Mouse (Mus musculus): Measurements from ENCODE around the gene Gm11563. TPM values are rescaled to one million over a fixed set of nuclear protein-coding genes. Genes with fewer than 3 reads are reported as not detected.
"Not testable (repeated sequence)": the region's sequence is repeated elsewhere in the genome, so short reads cannot be mapped to it uniquely, and the experiment has no call there.

The Gm11563 gene
- polyA plus RNA-seq, 1 experiment: not detected

GRCm38 (mm10) chr11:99633293-99633692 is 25.5 kb downstream of the Gm11563 start:
- H3K4me1 ChIP-seq (ENCODE audit: control insufficient read depth, insufficient read depth, insufficient read length, low read length): no peaks in the 10 kb centered on the region
- no peaks in the 10 kb centered on the region for H3K36me3 ChIP-seq (ENCODE audit: control insufficient read depth, insufficient read depth, low read length)
- no peaks in the 10 kb centered on the region for H3K27me3 ChIP-seq (ENCODE audit: control insufficient read depth, insufficient read depth, low read length)
- WGBS: 61% methylated on average over 2 of the region's 2 CpGs
- no peak overlapping the region for H3K4me3 ChIP-seq (ENCODE audit: low read depth, low read length)
- H3K27ac ChIP-seq (ENCODE audit: insufficient read depth, low read depth, low read length): no peak overlapping the region
- TF ChIP-seq CTCF (IDR thresholded peaks at IDR 0.05; ENCODE audit: extremely low read depth, insufficient read length, insufficient replicate concordance, low read depth, low read length): no peak
- no peak for TF ChIP-seq POLR2A (IDR thresholded peaks at IDR 0.05; ENCODE audit: low read depth, low read length)

DNA sequence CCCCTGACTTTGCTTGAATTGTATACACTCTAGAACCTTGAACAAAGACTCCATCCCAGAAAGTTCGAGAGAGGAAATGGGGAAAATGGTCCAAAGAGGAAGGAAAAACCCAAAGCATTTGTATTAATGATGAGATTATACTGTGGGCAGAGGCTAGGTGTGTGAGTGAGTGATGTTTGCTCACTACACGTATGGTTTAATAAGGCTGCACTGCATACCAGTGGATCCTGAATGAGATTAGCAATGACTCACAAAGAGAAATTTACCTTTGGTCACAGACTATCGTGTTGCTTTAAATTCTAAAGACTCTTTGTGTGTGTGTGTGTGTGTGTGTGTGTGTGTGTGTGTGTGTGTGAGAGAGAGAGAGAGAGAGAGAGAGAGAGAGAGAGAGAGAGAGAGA is 27.9 kb downstream of the Gm11563 start:
- no peaks in the 10 kb centered on the region for H3K36me3 ChIP-seq (ENCODE audit: control insufficient read depth, insufficient read depth, low read length)
- no peak for TF ChIP-seq POLR2A (IDR thresholded peaks at IDR 0.05; ENCODE audit: low read depth, low read length)
- no peak for TF ChIP-seq CTCF (IDR thresholded peaks at IDR 0.05; ENCODE audit: extremely low read depth, insufficient read length, insufficient replicate concordance, low read depth, low read length)
- no peaks in the 10 kb centered on the region for H3K4me1 ChIP-seq (ENCODE audit: control insufficient read depth, insufficient read depth, insufficient read length, low read length)
- H3K27ac ChIP-seq (ENCODE audit: insufficient read depth, low read depth, low read length): no peak overlapping the region
- H3K4me3 ChIP-seq (ENCODE audit: low read depth, low read length): no peak overlapping the region
- 39% methylated on average over 3 of the region's 3 CpGs for WGBS
- H3K27me3 ChIP-seq (ENCODE audit: control insufficient read depth, insufficient read depth, low read length): no peaks in the 10 kb centered on the region

- TF ChIP-seq CTCF (IDR thresholded peaks at IDR 0.05; ENCODE audit: extremely low read depth, insufficient read length, insufficient replicate concordance, low read depth, low read length) (no peak), POLR2A (IDR thresholded peaks at IDR 0.05; ENCODE audit: low read depth, low read length) (no peak)
- Histone ChIP-seq H3K4me1 (ENCODE audit: control insufficient read depth, insufficient read depth, insufficient read length, low read length) (no peaks in the 10 kb centered on the region), H3K4me3 (ENCODE audit: low read depth, low read length) (no peak within 1 kb of the TSS), H3K27ac (ENCODE audit: insufficient read depth, low read depth, low read length) (no peak within 1 kb of the TSS), H3K36me3 (ENCODE audit: control insufficient read depth, insufficient read depth, low read length) (no peaks in the 10 kb centered on the region), H3K27me3 (ENCODE audit: control insufficient read depth, insufficient read depth, low read length) (no peaks in the 10 kb centered on the region)
- 63% methylated on average over 4 of the region's 4 CpGs for WGBS
Observed at GRCm38 (mm10) chr11:99628138-99628537, 30.6 kb downstream of the Gm11563 start, which contains the start of gene Krtap4-1. Gene Krtap4-1 (minus strand): TSS chr11:99628238.

DNA sequence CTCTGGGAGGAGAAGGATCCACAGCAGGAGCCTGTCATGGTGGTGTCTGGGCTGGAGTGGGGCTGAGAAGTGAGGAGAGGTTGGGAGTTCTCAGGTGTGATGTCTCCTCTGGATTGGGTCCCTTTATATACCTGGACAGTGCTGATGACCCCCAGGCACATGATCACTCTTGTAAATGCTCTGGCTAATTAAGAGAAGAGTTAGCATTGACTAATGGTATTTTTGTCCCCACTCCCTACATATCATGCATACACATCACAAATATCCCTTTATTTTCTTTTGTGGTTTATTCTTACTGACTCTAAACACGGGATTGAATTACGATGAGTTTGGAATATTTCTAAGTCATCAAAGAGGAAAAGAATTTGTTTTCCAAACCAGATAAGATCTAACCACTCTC is 38.4 kb downstream of the Gm11563 start, which contains the start of gene Gm11562:
TSS of gene Gm11562 (minus strand) at position 101 of the 400 bp plus-strand sequence.
- Histone ChIP-seq H3K4me1 (ENCODE audit: control insufficient read depth, insufficient read depth, insufficient read length, low read length) (no peaks in the 10 kb centered on the region), H3K27ac (ENCODE audit: insufficient read depth, low read depth, low read length) (no peak within 1 kb of the TSS), H3K4me3 (ENCODE audit: low read depth, low read length) (no peak within 1 kb of the TSS), H3K27me3 (ENCODE audit: control insufficient read depth, insufficient read depth, low read length) (no peaks in the 10 kb centered on the region), H3K36me3 (ENCODE audit: control insufficient read depth, insufficient read depth, low read length) (no peaks in the 10 kb centered on the region)
- 73% methylated on average over 2 of the region's 2 CpGs for WGBS
- TF ChIP-seq POLR2A (IDR thresholded peaks at IDR 0.05; ENCODE audit: low read depth, low read length) (no peak), CTCF (IDR thresholded peaks at IDR 0.05; ENCODE audit: extremely low read depth, insufficient read length, insufficient replicate concordance, low read depth, low read length) (no peak)

DNA sequence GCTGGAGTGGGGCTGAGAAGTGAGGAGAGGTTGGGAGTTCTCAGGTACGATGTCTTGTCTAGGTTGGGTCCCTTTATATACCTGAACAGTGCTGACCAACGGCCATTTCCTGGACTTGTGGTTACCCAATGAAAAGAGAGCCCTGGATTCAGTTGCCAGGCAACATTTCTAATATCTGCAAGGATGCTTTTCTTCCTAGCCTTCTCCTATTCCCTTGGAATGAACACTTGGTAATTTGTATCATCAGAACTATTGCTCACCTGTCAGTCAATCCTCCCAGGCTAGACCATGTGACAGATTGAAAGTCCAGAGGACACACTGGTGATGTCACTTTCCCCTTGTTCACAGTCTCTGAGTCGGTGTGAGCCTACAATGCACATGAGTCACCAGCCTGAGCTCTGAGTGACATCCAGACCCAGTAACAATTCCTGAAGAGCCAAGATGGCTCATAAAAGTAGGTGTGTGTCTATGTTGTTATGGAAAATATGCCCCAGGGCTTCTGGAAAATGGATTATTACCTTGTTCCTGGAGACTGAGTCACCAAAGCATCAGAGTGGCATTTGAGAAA is 43.9 kb downstream of the Gm11563 start, which contains the start of gene Krtap2-4:
TSS of gene Krtap2-4 (minus strand) at position 51 of the 568 bp plus-strand sequence.
- no peak within 1 kb of the TSS for H3K4me3 ChIP-seq (ENCODE audit: low read depth, low read length)
- H3K4me1 ChIP-seq (ENCODE audit: control insufficient read depth, insufficient read depth, insufficient read length, low read length): peaks cover 3% of the 10 kb centered on the region; the same call in 1 of the 2 replicates
- TF ChIP-seq POLR2A (IDR thresholded peaks at IDR 0.05; ENCODE audit: low read depth, low read length): no peak
- TF ChIP-seq CTCF (IDR thresholded peaks at IDR 0.05; ENCODE audit: extremely low read depth, insufficient read length, insufficient replicate concordance, low read depth, low read length): no peak
- no peaks in the 10 kb centered on the region for H3K36me3 ChIP-seq (ENCODE audit: control insufficient read depth, insufficient read depth, low read length)
- H3K27me3 ChIP-seq (ENCODE audit: control insufficient read depth, insufficient read depth, low read length): no peaks in the 10 kb centered on the region
- no peak within 1 kb of the TSS for H3K27ac ChIP-seq (ENCODE audit: insufficient read depth, low read depth, low read length)
- 41% methylated on average over 3 of the region's 3 CpGs for WGBS

DNA sequence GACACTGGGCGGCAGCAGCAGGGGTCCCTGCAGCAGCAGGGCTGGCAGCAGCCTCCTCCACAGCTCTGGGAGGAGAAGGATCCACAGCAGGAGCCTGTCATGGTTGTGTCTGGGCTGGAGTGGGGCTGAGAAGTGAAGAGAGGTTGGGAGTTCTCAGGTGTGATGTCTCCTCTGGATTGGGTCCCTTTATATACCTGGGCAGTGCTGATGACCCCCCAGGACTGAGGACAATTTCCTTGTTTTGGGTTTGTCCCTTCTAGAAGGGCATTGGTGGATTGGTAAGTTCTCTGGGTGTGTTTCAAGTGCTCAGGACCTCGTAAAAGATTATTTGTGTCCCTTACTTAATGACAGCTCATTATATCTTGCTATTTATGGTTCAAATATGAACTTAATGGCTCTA is 48.7 kb downstream of the Gm11563 start, which contains the start of gene Gm11937:
TSS of gene Gm11937 (minus strand) at position 101 of the 400 bp plus-strand sequence.
- H3K4me3 ChIP-seq (ENCODE audit: low read depth, low read length); H3K4me1 ChIP-seq (ENCODE audit: control insufficient read depth, insufficient read depth, insufficient read length, low read length); H3K27me3 ChIP-seq (ENCODE audit: control insufficient read depth, insufficient read depth, low read length); H3K27ac ChIP-seq (ENCODE audit: insufficient read depth, low read depth, low read length); H3K36me3 ChIP-seq (ENCODE audit: control insufficient read depth, insufficient read depth, low read length): not testable (repeated sequence)
- 53% methylated on average over 2 of the region's 2 CpGs for WGBS

GRCm38 (mm10) chr11:99609126-99609525 is 49.6 kb downstream of the Gm11563 start:
- Histone ChIP-seq H3K4me1 (ENCODE audit: control insufficient read depth, insufficient read depth, insufficient read length, low read length) (peaks cover 5% of the 10 kb centered on the region; the same call in 1 of the 2 replicates), H3K27ac (ENCODE audit: insufficient read depth, low read depth, low read length) (no peak overlapping the region), H3K36me3 (ENCODE audit: control insufficient read depth, insufficient read depth, low read length) (no peaks in the 10 kb centered on the region), H3K4me3 (ENCODE audit: low read depth, low read length) (no peak overlapping the region), H3K27me3 (ENCODE audit: control insufficient read depth, insufficient read depth, low read length) (no peaks in the 10 kb centered on the region)
- WGBS: 84% methylated on average over 1 of the region's 1 CpGs
- TF ChIP-seq CTCF (IDR thresholded peaks at IDR 0.05; ENCODE audit: extremely low read depth, insufficient read length, insufficient replicate concordance, low read depth, low read length) (no peak), POLR2A (IDR thresholded peaks at IDR 0.05; ENCODE audit: low read depth, low read length) (no peak)

Other genes with a start within 250 kb of the Gm11563 start
- 0.48 and 9.5 TPM in 2 replicates for gene Krt12, start 236.7 kb downstream of the Gm11563 start, polyA plus RNA-seq (2012; rRNA removed)
- 292 and 951 TPM in 2 replicates for gene Krt20, start 220.8 kb downstream of the Gm11563 start, polyA plus RNA-seq (2012; rRNA removed)
- 4.4 and 7.4 TPM in 2 replicates for gene Krt23, start 165.8 kb downstream of the Gm11563 start, polyA plus RNA-seq (2012; rRNA removed)
- gene Krt39, start 137.6 kb downstream of the Gm11563 start, polyA plus RNA-seq (2012; rRNA removed): not detected in 2 replicates
- not detected in 2 replicates for gene Krt40, start 115.8 kb downstream of the Gm11563 start, polyA plus RNA-seq (2012; rRNA removed)
- not detected in 2 replicates for gene Krtap3-3, start 108.1 kb downstream of the Gm11563 start, polyA plus RNA-seq (2012; rRNA removed)
- gene Krtap3-2, start 102.1 kb downstream of the Gm11563 start, polyA plus RNA-seq (2012; rRNA removed): not detected in 2 replicates
- gene Gm11939, start 99.5 kb downstream of the Gm11563 start, polyA plus RNA-seq (2012; rRNA removed): not detected in 2 replicates
- 0.47 and 2.7 TPM in 2 replicates for gene Krtap3-1, start 92.3 kb downstream of the Gm11563 start, polyA plus RNA-seq (2012; rRNA removed)
- gene Krtap1-5, start 77.9 kb downstream of the Gm11563 start, polyA plus RNA-seq (2012; rRNA removed): not detected in 2 replicates
- not detected in 2 replicates for gene Krtap1-4, start 75.3 kb downstream of the Gm11563 start, polyA plus RNA-seq (2012; rRNA removed)
- gene Krtap1-3, start 67.6 kb downstream of the Gm11563 start, polyA plus RNA-seq (2012; rRNA removed): not detected in 2 replicates
- gene Krtap9-3, start 60.9 kb downstream of the Gm11563 start, polyA plus RNA-seq (2012; rRNA removed): not detected in 2 replicates
- 1.3 TPM in 1 of 2 replicates, not detected in the other for gene Gm11938, start 55.7 kb downstream of the Gm11563 start, polyA plus RNA-seq (2012; rRNA removed)
- gene Gm11937, start 48.8 kb downstream of the Gm11563 start, polyA plus RNA-seq (2012; rRNA removed): not detected in 2 replicates
- gene Krtap2-4, start 44.1 kb downstream of the Gm11563 start, polyA plus RNA-seq (2012; rRNA removed): 0.29 and 1.9 TPM in 2 replicates
- gene Gm11562, start 38.5 kb downstream of the Gm11563 start, polyA plus RNA-seq (2012; rRNA removed): 1.9 TPM in 1 of 2 replicates, not detected in the other
- not detected in 2 replicates for gene Krtap4-1, start 30.7 kb downstream of the Gm11563 start, polyA plus RNA-seq (2012; rRNA removed)
- not detected in 2 replicates for gene Krtap4-2, start 23.9 kb downstream of the Gm11563 start, polyA plus RNA-seq (2012; rRNA removed)
- gene Krtap4-7, start 14.9 kb downstream of the Gm11563 start, polyA plus RNA-seq (2012; rRNA removed): not detected in 2 replicates
- not detected in 2 replicates for gene Gm11555, start 8.7 kb downstream of the Gm11563 start, polyA plus RNA-seq (2012; rRNA removed)
- not detected in 2 replicates for gene Krtap4-6, start 7.0 kb upstream of the Gm11563 start, polyA plus RNA-seq (2012; rRNA removed)
- not detected in 2 replicates for gene Gm14190, start 31.8 kb upstream of the Gm11563 start, polyA plus RNA-seq (2012; rRNA removed)
- not detected in 2 replicates for gene Gm14180, start 75.3 kb upstream of the Gm11563 start, polyA plus RNA-seq (2012; rRNA removed)
- not detected in 2 replicates for gene Gm11595, start 114.0 kb upstream of the Gm11563 start, polyA plus RNA-seq (2012; rRNA removed)
- not detected in 2 replicates for gene Krtap4-8, start 121.7 kb upstream of the Gm11563 start, polyA plus RNA-seq (2012; rRNA removed)
- gene Krtap4-9, start 126.2 kb upstream of the Gm11563 start, polyA plus RNA-seq (2012; rRNA removed): not detected in 2 replicates
- gene Gm11596, start 134.5 kb upstream of the Gm11563 start, polyA plus RNA-seq (2012; rRNA removed): not detected in 2 replicates
- not detected in 2 replicates for gene Gm11569, start 140.0 kb upstream of the Gm11563 start, polyA plus RNA-seq (2012; rRNA removed)
- not detected in 2 replicates for gene Gm11554, start 145.5 kb upstream of the Gm11563 start, polyA plus RNA-seq (2012; rRNA removed)
- not detected in 2 replicates for gene Krtap4-13, start 150.9 kb upstream of the Gm11563 start, polyA plus RNA-seq (2012; rRNA removed)
- not detected in 2 replicates for gene Gm11564, start 156.7 kb upstream of the Gm11563 start, polyA plus RNA-seq (2012; rRNA removed)
- not detected in 2 replicates for gene 2300003K06Rik, start 179.1 kb upstream of the Gm11563 start, polyA plus RNA-seq (2012; rRNA removed)
- gene Krtap4-16, start 192.6 kb upstream of the Gm11563 start, polyA plus RNA-seq (2012; rRNA removed): 1.9 and 3.2 TPM in 2 replicates
- gene Gm11568, start 199.0 kb upstream of the Gm11563 start, polyA plus RNA-seq (2012; rRNA removed): not detected in 2 replicates
- gene Gm11559, start 205.5 kb upstream of the Gm11563 start, polyA plus RNA-seq (2012; rRNA removed): not detected in 2 replicates
- not detected in 2 replicates for gene Krtap9-1, start 214.4 kb upstream of the Gm11563 start, polyA plus RNA-seq (2012; rRNA removed)
- not detected in 2 replicates for gene Gm11567, start 220.2 kb upstream of the Gm11563 start, polyA plus RNA-seq (2012; rRNA removed)
- not detected in 2 replicates for gene Krtap31-1, start 249.0 kb upstream of the Gm11563 start, polyA plus RNA-seq (2012; rRNA removed)

Data from small intestine, adult 2 months (tissue).